Mouse (Mus musculus) layer of hippocampus, adult 2 months (tissue): ENCODE measurements around the gene Gm20696. TPM values are rescaled to one million over a fixed set of nuclear protein-coding genes. Genes with fewer than 3 reads are reported as not detected.

Experiments
- DNase-seq, 2 experiments: peaks; one replicate each; pipeline ENCODE4 v3.0.0; 2022; ENCODE audit warnings: low spot score in 2 of 2
- H3K27ac ChIP-seq: fragments of 200-600 bp; 2 replicates; pipeline ENCODE4 v1.8.1; 2022
- H3K4me3 ChIP-seq: fragments of 200-600 bp; 2 replicates; pipeline ENCODE4 v1.8.1; 2022; ENCODE audit warnings: mild to moderate bottlenecking
- CTCF ChIP-seq: fragments of 200-600 bp; conservative IDR thresholded peaks from 2 replicates; pipeline ENCODE4 v1.8.1; 2022; ENCODE audit warnings: antibody characterized with exemption, mild to moderate bottlenecking, moderate library complexity
- total RNA-seq, 2 experiments: library from RNA; stranded (reverse); gene quantifications; 2 replicates each; pipeline ENCODE4 v1.2.3; 2021

Gene Gm20696
- total RNA-seq, 2 experiments from 2014 or later: 6.2 to 7.3 TPM

DNA sequence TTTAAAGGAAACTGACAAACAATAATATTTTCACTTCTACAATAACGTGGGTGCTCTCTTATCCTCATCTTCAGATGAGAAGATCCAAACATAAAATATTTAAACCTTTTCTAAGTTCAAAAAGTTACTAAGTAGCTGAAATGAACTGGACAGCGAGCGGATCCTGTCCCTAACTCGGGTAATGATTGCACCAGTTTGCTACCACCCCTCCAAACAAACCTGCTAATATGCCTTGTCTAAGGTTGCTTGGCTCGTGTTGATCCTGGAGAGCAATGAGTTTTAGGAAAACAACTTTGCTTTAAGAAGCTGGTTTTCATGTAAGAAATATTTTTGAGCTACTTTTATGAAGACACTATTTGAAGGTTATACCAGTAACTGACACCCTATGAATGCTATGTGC lies 341.1 kb downstream of the Gm20696 start:
- no peak for TF ChIP-seq CTCF
- H3K27ac ChIP-seq: no peak overlapping the region

GRCm38 (mm10) chr6:99322132-99322904 lies 344.3 kb downstream of the Gm20696 start:
- TF ChIP-seq CTCF: no peak
- no peak overlapping the region for H3K4me3 ChIP-seq
- no peak overlapping the region for H3K27ac ChIP-seq
- no peak for DNase-seq

More for the DNA sequence above, 341.1 kb downstream of the Gm20696 start:
- no peak overlapping the region for H3K4me3 ChIP-seq
- DNase-seq: no peak

- Histone ChIP-seq H3K4me3 (no peak overlapping the region), H3K27ac (no peak overlapping the region)
- TF ChIP-seq CTCF: no peak
- DNase-seq: no peak
Measured at GRCm38 (mm10) chr6:99320444-99320843, 346.2 kb downstream of the Gm20696 start.

- H3K4me3 ChIP-seq: no peak overlapping the region
- H3K27ac ChIP-seq: no peak overlapping the region
- no peak for TF ChIP-seq CTCF
- DNase-seq: peak in 1 of 2 experiments; percentile 23
Measured at GRCm38 (mm10) chr6:99319415-99320405, 346.9 kb downstream of the Gm20696 start.

- H3K27ac ChIP-seq: no peak overlapping the region
- H3K4me3 ChIP-seq: no peak overlapping the region
- TF ChIP-seq CTCF: no peak
- no peak for DNase-seq
Measured at GRCm38 (mm10) chr6:99314746-99315145, 351.9 kb downstream of the Gm20696 start.

- DNase-seq: no peak
- Histone ChIP-seq H3K27ac (no peak overlapping the region), H3K4me3 (no peak overlapping the region)
- no peak for TF ChIP-seq CTCF
Measured at GRCm38 (mm10) chr6:99310529-99310928, 356.1 kb downstream of the Gm20696 start.

GRCm38 (mm10) chr6:99310171-99310500 lies 356.5 kb downstream of the Gm20696 start:
- DNase-seq: no peak
- Histone ChIP-seq H3K4me3 (no peak overlapping the region), H3K27ac (no peak overlapping the region)
- TF ChIP-seq CTCF: no peak

DNA sequence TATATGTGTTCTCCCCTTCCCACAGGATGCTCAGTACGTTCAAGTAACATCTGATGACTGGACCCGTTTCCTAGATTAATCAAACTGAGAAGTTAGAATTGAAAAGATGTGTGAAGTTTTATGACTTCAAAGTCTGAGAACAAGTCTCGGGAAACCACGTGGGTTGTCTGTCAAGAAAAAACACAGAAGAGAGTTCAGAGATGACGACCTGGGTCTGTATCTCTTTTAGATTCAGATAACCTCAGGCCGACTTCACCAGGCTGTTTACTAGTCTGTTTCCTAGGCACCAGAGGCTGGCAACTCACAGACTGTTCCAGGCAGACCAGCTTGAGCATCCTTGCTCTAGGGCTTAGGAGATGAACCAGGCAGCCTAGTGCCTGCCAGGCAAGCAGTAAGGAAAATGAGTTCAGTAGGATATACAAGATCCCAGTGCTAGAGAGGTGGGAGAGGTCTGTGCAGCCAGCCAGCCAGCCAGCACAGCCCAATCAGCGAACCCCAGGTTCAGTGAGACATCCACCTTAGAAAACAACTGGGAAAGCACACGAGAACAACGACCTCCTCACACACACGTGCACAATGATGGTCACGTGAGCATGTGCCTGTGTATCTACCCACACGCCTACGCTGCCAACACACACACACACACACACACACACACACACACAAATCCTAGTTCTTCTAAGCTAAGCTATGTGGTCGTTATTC lies 357.0 kb downstream of the Gm20696 start:
- DNase-seq: no peak
- H3K4me3 ChIP-seq: no peak overlapping the region
- H3K27ac ChIP-seq: peak overlapping the region; percentile 5; the same call in 1 of the 2 replicates
- no peak for TF ChIP-seq CTCF

DNA sequence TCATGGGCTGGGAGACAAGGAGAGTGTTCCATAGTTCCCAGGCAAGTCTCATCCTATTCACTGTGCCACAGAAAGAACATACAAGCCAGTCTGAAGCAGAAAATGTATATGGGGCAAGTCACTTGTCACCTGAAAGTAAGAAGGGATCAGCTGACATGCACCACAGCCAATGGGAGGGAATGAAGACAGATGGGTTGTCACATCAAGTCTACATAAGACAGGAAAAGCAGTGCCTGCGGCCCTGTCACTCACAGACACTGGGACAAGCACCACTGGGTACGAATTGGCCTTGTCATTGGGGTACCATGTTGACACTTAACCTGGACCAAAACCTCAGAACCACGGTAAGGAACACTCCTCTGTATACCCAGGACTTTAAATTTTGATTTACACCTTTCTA lies 360.8 kb downstream of the Gm20696 start:
- Histone ChIP-seq H3K4me3 (no peak overlapping the region), H3K27ac (no peak overlapping the region)
- no peak for TF ChIP-seq CTCF
- no peak for DNase-seq

- Histone ChIP-seq H3K4me3 (no peak overlapping the region), H3K27ac (no peak overlapping the region)
- no peak for DNase-seq
- no peak for TF ChIP-seq CTCF
Measured at GRCm38 (mm10) chr6:99305236-99305635, 361.4 kb downstream of the Gm20696 start.

GRCm38 (mm10) chr6:99302662-99303435 lies 363.7 kb downstream of the Gm20696 start:
- DNase-seq: no peak
- no peak overlapping the region for H3K27ac ChIP-seq

GRCm38 (mm10) chr6:99301923-99302322 lies 364.7 kb downstream of the Gm20696 start:
- H3K27ac ChIP-seq: no peak overlapping the region
- TF ChIP-seq CTCF: no peak
- no peak for DNase-seq
- H3K4me3 ChIP-seq: no peak overlapping the region

More at GRCm38 (mm10) chr6:99302662-99303435, 363.7 kb downstream of the Gm20696 start:
- no peak for TF ChIP-seq CTCF
- H3K4me3 ChIP-seq: no peak overlapping the region
